Mouse (Mus musculus): ENCODE results near the gene Flcn. TPM values are rescaled to one million over a fixed set of nuclear protein-coding genes. Genes with fewer than 3 reads are reported as not detected.

Flcn gene
- total and polyA plus RNA-seq, 3 experiments = 31.7 to 36.1 (median 35.1) TPM

- Histone ChIP-seq H3K4me2 (ENCODE audit: insufficient read depth, low read depth, poor library complexity, severe bottlenecking) (peak overlapping the region; percentile 89), H3K27ac (ENCODE audit: insufficient read depth, low read depth) (0 out of 2 replicates have a peak overlapping the region, but pooled peaks have one; percentile 5), H3K4me3 (replicated peaks in 1 of 3; ENCODE audit: low read depth in 2 of 3, low read length in 2 of 3, poor library complexity in 1 of 3) (peak overlapping the region; percentile 67 to 96 (median 92)), H3K79me2 (replicated peaks; ENCODE audit: control insufficient read depth, extremely low read depth, insufficient read depth, poor library complexity, severe bottlenecking) (peaks cover 16% of the 10 kb centered on the region), H3K9me3 (replicated peaks; ENCODE audit: low read length) (no peaks in the 10 kb centered on the region), H3K9ac (ENCODE audit: insufficient read depth, low read depth) (peak overlapping the region; percentile 97; the same call in 1 of the 2 replicates), H3K4me1 (ENCODE audit: control insufficient read depth in 1 of 2, insufficient read depth in 2 of 2) (peaks cover 9 to 62% of the 10 kb centered on the region in 2 experiments), H3K27me3 (replicated peaks) (no peaks in the 10 kb centered on the region), H3K36me3 (replicated peaks in 1 of 2; ENCODE audit: control insufficient read depth in 1 of 2, insufficient read depth in 1 of 2, low read length in 1 of 2) (peaks cover 40 to 48% of the 10 kb centered on the region in 2 experiments)
- TF ChIP-seq MEF2A (IDR thresholded peaks at IDR 0.05; ENCODE audit: borderline replicate concordance, low read depth, low read length) (no peak), KAT2A (IDR thresholded peaks at IDR 0.05; ENCODE audit: insufficient replicate concordance, low read length) (no peak), IRF4 (IDR thresholded peaks at IDR 0.05; ENCODE audit: low read depth, low read length) (no peak), MXI1 (IDR thresholded peaks at IDR 0.05; ENCODE audit: low read depth, low read length) (no peak), USF2 (conservative IDR thresholded peaks at IDR 0.05; ENCODE audit: low read depth, low read length) (no peak), UBTF (IDR thresholded peaks at IDR 0.05; ENCODE audit: low read depth, low read length) (no peak), CHD2 (IDR thresholded peaks at IDR 0.05; ENCODE audit: low read length) (no peak), ZNF384 (IDR thresholded peaks at IDR 0.05; ENCODE audit: low read depth, low read length) (peak; percentile 9; the same call in 1 of the 2 replicates), NELFE (IDR thresholded peaks at IDR 0.05; ENCODE audit: low read depth, low read length) (no peak), POLR2A (IDR thresholded peaks at IDR 0.05; ENCODE audit: low read depth, low read length) (0 out of 2 replicates have a peak, but pooled peaks have one; percentile 14), SIN3A (IDR thresholded peaks at IDR 0.05; ENCODE audit: low read length) (no peak), ETS1 (conservative IDR thresholded peaks at IDR 0.05; ENCODE audit: low read depth, low read length) (no peak), ZC3H11A (IDR thresholded peaks at IDR 0.05; ENCODE audit: low read depth, low read length) (no peak), TCF12 (IDR thresholded peaks at IDR 0.05; ENCODE audit: low read depth, low read length) (no peak), CTCF (conservative IDR thresholded peaks at IDR 0.05 in 1 of 2, IDR thresholded peaks at IDR 0.05 in 1 of 2; ENCODE audit: low read depth in 2 of 2, low read length in 2 of 2) (peak in 1 of 2 experiments; percentile 63; a peak in 2 of 4 replicates), MYC (IDR thresholded peaks at IDR 0.05; ENCODE audit: low read depth, low read length) (no peak), ZKSCAN1 (IDR thresholded peaks at IDR 0.05; ENCODE audit: borderline replicate concordance, low read depth, low read length) (no peak), ELF1 (IDR thresholded peaks at IDR 0.05; ENCODE audit: low read depth, low read length) (no peak), GABPA (IDR thresholded peaks at IDR 0.05; ENCODE audit: insufficient replicate concordance, low read depth, low read length) (no peak), E2F4 (IDR thresholded peaks at IDR 0.05; ENCODE audit: insufficient replicate concordance, low read depth, low read length) (no peak), EP300 (IDR thresholded peaks at IDR 0.05; ENCODE audit: low read length) (no peak), PAX5 (IDR thresholded peaks at IDR 0.05; ENCODE audit: low read length) (no peak), MAX (IDR thresholded peaks at IDR 0.05; ENCODE audit: low read length) (peak; percentile 21; the same call in 1 of the 2 replicates), POLR2AphosphoS2 (IDR thresholded peaks at IDR 0.05; ENCODE audit: low read depth, low read length) (no peak), HCFC1 (IDR thresholded peaks at IDR 0.05; ENCODE audit: low read depth, low read length) (no peak), MAFK (IDR thresholded peaks at IDR 0.05; ENCODE audit: insufficient replicate concordance, low read length) (no peak), CHD1 (IDR thresholded peaks at IDR 0.05; ENCODE audit: low read depth, low read length) (no peak)
- no peak for DNase-seq (ENCODE audit: extremely low read depth)
- in situ Hi-C loops (cut with MboI; ENCODE audit: low pct_ligation_motif_present, low pct_unique_long_range_greater_than_20kb, low sequenced_read_pairs) (no loop called here), dilution Hi-C loops (cut with MboI; ENCODE audit: extremely low pct_ligation_motif_present, extremely low pct_unique_long_range_greater_than_20kb, low sequenced_read_pairs) (no loop called here)
Measured at GRCm38 (mm10) chr11:59808170-59808960, 1.5 kb downstream of the Flcn start.
